Mouse (Mus musculus) heart, embryonic 13.5 days (tissue): ENCODE data around the gene Ltk. TPM values are rescaled to one million over a fixed set of nuclear protein-coding genes. Genes with fewer than 3 reads are reported as not detected.

ENCODE experiments used
- ATAC-seq: fragments of 200-750 bp; cut with Nextera tagmentation; 2 replicates; pipeline ENCODE4 v1.8.0; 2017; ENCODE audit warnings: moderate TSS enrichment; ENCODE audit not compliant: insufficient number of reproducible peaks, low FRiP score, low TSS enrichment; ENCODE audit errors: extremely low read depth
- H3K27ac ChIP-seq: fragments of 300-500 bp; sonication (generic); replicated peaks from 2 replicates; pipeline ENCODE4 v1.5.1; 2015; ENCODE audit warnings: moderate library complexity, mild to moderate bottlenecking, inconsistent platforms
- H3K27me3 ChIP-seq: fragments of 300-500 bp; sonication (generic); replicated peaks from 2 replicates; pipeline ENCODE4 v1.6.1; 2015; ENCODE audit warnings: mild to moderate bottlenecking, inconsistent platforms
- H3K36me3 ChIP-seq: fragments of 300-500 bp; sonication (generic); 2 replicates; pipeline ENCODE4 v1.6.1; 2015; ENCODE audit warnings: mild to moderate bottlenecking, inconsistent platforms
- H3K4me1 ChIP-seq: fragments of 300-500 bp; sonication (generic); 2 replicates; pipeline ENCODE4 v1.6.1; 2015; ENCODE audit warnings: inconsistent platforms
- H3K4me2 ChIP-seq: fragments of 300-500 bp; sonication (generic); 2 replicates; pipeline ENCODE4 v1.6.1; 2015; ENCODE audit warnings: inconsistent platforms, mild to moderate bottlenecking, moderate library complexity
- H3K4me3 ChIP-seq: fragments of 300-500 bp; sonication (generic); 2 replicates; pipeline ENCODE4 v1.5.1; 2015; ENCODE audit warnings: moderate library complexity, mild to moderate bottlenecking, inconsistent platforms
- H3K9ac ChIP-seq: fragments of 300-500 bp; sonication (generic); 2 replicates; pipeline ENCODE4 v1.6.1; 2015; ENCODE audit warnings: inconsistent platforms, mild to moderate bottlenecking, moderate library complexity
- H3K9me3 ChIP-seq: fragments of 300-500 bp; sonication (generic); 2 replicates; pipeline ENCODE4 v1.6.1; 2016; ENCODE audit warnings: inconsistent platforms
- WGBS: fragments of 180-500 bp; shearing (Covaris S2); methylation state at CpG from one replicate; pipeline ENCODE4 v1.1.7; 2015; ENCODE audit warnings: mixed read lengths; 5-methylcytosine and 5-hydroxymethylcytosine counted together
- polyA plus RNA-seq: library from polyadenylated mRNA; unstranded; fragments of >200 nt; fragmentation: Nextera tagmentation; extraction: Ambion mirVana; gene quantifications from 2 replicates; pipeline ENCODE4 v1.2.1, GENCODE M21; 2015

The Ltk gene
- polyA plus RNA-seq, 1 experiment from 2014 or later: 0.19 TPM

- Histone ChIP-seq H3K9ac (peak overlapping the region; percentile 92), H3K4me3 (peak overlapping the region; percentile 80), H3K4me2 (peak overlapping the region; percentile 99), H3K27me3 (peaks cover 53% of the 10 kb centered on the region), H3K4me1 (peaks cover 57% of the 10 kb centered on the region), H3K36me3 (no peaks in the 10 kb centered on the region), H3K9me3 (no peaks in the 10 kb centered on the region), H3K27ac (peak overlapping the region; percentile 32; the same call in 1 of the 2 replicates)
- ATAC-seq: peak; percentile 50; the same call in 1 of the 2 replicates
- WGBS: 0% methylated on average over 27 of the region's 89 CpGs
These were observed 39.1 kb upstream of the Ltk start for GRCm38 (mm10) chr2:119799181-119799960.

DNA sequence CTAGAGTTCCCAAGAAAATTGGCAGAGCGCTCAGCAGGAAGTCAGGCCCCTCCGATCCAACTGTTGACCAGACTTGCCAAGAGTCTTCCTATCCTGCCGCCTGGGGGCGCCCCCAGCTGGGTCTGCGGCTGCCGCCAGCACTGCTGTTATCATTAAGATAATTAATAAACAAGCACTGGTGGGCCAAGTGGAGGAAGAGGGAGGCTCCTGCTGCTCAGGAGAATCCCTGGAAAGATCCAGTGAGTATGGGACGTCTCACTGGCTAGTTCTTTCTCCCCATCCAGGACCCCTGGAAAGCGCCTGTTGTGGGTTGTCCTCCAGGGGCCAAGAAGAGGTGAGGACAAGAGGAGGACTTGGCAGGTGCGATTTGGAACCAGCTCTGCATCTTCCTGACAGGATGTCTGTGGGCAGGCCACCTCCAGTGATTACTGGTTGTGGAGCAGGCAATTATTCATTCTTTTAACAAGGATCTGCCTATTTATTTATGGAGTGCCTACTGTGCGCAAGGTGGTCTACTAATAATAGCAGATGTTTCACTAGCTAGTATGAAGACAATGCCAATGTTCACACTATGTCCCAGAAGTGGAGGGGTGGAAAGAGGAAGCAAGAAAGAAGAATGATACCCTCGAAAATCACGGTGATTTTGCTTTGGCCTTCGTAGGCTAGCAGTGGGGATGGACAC is 38.2 kb upstream of the Ltk start:
- Histone ChIP-seq H3K27me3 (peaks cover 48% of the 10 kb centered on the region), H3K4me2 (peak overlapping the region; percentile 99), H3K4me1 (peaks cover 48% of the 10 kb centered on the region), H3K9ac (no peak overlapping the region), H3K4me3 (no peak overlapping the region; the same call in 1 of the 2 replicates), H3K36me3 (no peaks in the 10 kb centered on the region), H3K9me3 (no peaks in the 10 kb centered on the region), H3K27ac (peak overlapping the region; percentile 8; the same call in 1 of the 2 replicates)
- 9% methylated on average over 13 of the region's 13 CpGs for whole genome bisulfite sequencing
- no peak for ATAC-seq

DNA sequence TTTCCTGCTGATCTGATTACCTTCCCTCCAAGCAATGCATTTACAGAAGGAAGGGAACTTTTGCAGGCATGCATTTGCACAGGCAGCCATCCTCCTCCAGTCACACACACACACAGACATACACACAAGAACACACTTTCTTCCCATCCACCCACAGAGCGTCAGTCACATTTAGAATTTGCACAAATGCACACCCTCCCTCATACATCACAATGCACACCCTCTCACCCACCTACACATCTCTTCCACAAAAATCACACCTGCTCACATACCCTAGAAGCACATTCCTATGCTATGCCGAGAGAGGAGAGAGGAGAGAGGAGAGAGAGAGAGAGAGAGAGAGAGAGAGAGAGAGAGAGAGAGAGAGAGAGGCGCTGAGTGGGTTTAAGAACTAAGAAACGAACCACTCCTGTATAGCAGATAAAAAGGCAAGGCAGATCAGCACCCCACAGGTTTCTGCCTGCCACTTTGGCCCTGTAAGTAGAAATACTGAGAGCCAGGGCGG is 37.1 kb upstream of the Ltk start, which contains the start of gene Tyro3:
Gene Tyro3, plus strand, starts transcription at position 455 of the 505 bp plus-strand sequence.
- H3K4me3 ChIP-seq: no peak within 1 kb of the TSS
- H3K9me3 ChIP-seq: no peaks in the 10 kb centered on the region
- H3K4me2 ChIP-seq: peak within 1 kb of the TSS; percentile 99
- H3K27me3 ChIP-seq: peaks cover 48% of the 10 kb centered on the region
- peak within 1 kb of the TSS; percentile 8; the same call in 1 of the 2 replicates for H3K27ac ChIP-seq
- H3K36me3 ChIP-seq: no peaks in the 10 kb centered on the region
- peak within 1 kb of the TSS; percentile 33; the same call in 1 of the 2 replicates for H3K9ac ChIP-seq
- no peak for ATAC-seq
- peaks cover 38% of the 10 kb centered on the region for H3K4me1 ChIP-seq
- 51% methylated on average over 5 of the region's 5 CpGs for WGBS

- Histone ChIP-seq H3K9me3 (no peaks in the 10 kb centered on the region), H3K9ac (no peak overlapping the region), H3K27ac (no peak overlapping the region), H3K27me3 (peaks cover 4% of the 10 kb centered on the region; the same call in 1 of the 2 replicates), H3K4me3 (no peak overlapping the region), H3K4me2 (no peak overlapping the region), H3K4me1 (peaks cover 14% of the 10 kb centered on the region), H3K36me3 (peaks cover 6% of the 10 kb centered on the region; the same call in 1 of the 2 replicates)
- no peak for ATAC-seq
- WGBS: 72% methylated on average over 2 of the region's 2 CpGs
These were observed 29.8 kb upstream of the Ltk start for GRCm38 (mm10) chr2:119789996-119790395.

GRCm38 (mm10) chr2:119787206-119787883 is 27.1 kb upstream of the Ltk start, which contains the start of gene Rpap1:
TSS of gene Rpap1 (minus strand) at chr2:119787537.
- Histone ChIP-seq H3K4me2 (peak within 1 kb of the TSS; percentile 90), H3K4me3 (peak within 1 kb of the TSS; percentile 74), H3K9me3 (no peaks in the 10 kb centered on the region), H3K4me1 (peaks cover 14% of the 10 kb centered on the region), H3K27ac (peak within 1 kb of the TSS; percentile 89), H3K9ac (peak within 1 kb of the TSS; percentile 87), H3K36me3 (peaks cover 31% of the 10 kb centered on the region), H3K27me3 (no peaks in the 10 kb centered on the region)
- ATAC-seq: peak; percentile 76; the same call in 1 of the 2 replicates
- WGBS: under 1% methylated on average over 44 of the region's 44 CpGs

DNA sequence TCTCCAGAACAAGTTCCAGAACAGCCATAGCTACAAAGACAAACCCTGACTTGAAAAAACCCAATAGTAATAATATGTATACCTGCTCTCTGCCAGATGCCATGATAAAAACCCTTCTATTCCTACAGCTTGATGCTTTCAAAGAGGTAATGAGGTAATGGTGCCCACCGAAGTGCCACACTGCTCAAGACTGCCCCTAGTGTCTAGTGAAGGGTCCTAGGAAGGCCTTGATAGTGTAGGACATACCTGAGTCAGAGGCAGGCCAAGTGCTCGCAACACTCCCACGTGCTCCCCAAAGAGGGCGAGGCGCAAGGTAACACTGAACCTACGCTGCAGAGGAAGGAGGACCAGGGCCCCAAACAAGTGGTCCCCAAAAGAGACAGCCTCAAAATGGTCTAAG is 7.0 kb upstream of the Ltk start:
- H3K27ac ChIP-seq: no peak overlapping the region
- H3K4me3 ChIP-seq: no peak overlapping the region
- no peak overlapping the region for H3K9ac ChIP-seq
- peaks cover 84% of the 10 kb centered on the region for H3K36me3 ChIP-seq
- WGBS: 84% methylated on average over 6 of the region's 6 CpGs
- no peaks in the 10 kb centered on the region for H3K9me3 ChIP-seq
- H3K4me1 ChIP-seq: no peaks in the 10 kb centered on the region
- no peak for ATAC-seq
- H3K4me2 ChIP-seq: no peak overlapping the region
- H3K27me3 ChIP-seq: peaks cover 4% of the 10 kb centered on the region; the same call in 1 of the 2 replicates

GRCm38 (mm10) chr2:119763924-119764323 is 3.7 kb upstream of the Ltk start:
- Histone ChIP-seq H3K9ac (no peak overlapping the region), H3K9me3 (no peaks in the 10 kb centered on the region), H3K4me3 (no peak overlapping the region), H3K4me2 (no peak overlapping the region), H3K4me1 (peaks cover 3% of the 10 kb centered on the region), H3K27ac (no peak overlapping the region), H3K36me3 (peaks cover 51% of the 10 kb centered on the region), H3K27me3 (peaks cover 34% of the 10 kb centered on the region)
- no peak for ATAC-seq
- 52% methylated on average over 4 of the region's 4 CpGs for WGBS

- 35% methylated on average over 1 of the region's 1 CpGs for WGBS
- H3K27ac ChIP-seq: no peak overlapping the region
- H3K4me3 ChIP-seq: no peak overlapping the region
- peaks cover 39% of the 10 kb centered on the region for H3K36me3 ChIP-seq
- H3K4me2 ChIP-seq: no peak overlapping the region
- H3K9ac ChIP-seq: no peak overlapping the region
- ATAC-seq: no peak
- peaks cover 15% of the 10 kb centered on the region for H3K4me1 ChIP-seq
- peaks cover 51% of the 10 kb centered on the region for H3K27me3 ChIP-seq
- H3K9me3 ChIP-seq: no peaks in the 10 kb centered on the region
These were observed 2.0 kb upstream of the Ltk start for GRCm38 (mm10) chr2:119762276-119762675.

DNA sequence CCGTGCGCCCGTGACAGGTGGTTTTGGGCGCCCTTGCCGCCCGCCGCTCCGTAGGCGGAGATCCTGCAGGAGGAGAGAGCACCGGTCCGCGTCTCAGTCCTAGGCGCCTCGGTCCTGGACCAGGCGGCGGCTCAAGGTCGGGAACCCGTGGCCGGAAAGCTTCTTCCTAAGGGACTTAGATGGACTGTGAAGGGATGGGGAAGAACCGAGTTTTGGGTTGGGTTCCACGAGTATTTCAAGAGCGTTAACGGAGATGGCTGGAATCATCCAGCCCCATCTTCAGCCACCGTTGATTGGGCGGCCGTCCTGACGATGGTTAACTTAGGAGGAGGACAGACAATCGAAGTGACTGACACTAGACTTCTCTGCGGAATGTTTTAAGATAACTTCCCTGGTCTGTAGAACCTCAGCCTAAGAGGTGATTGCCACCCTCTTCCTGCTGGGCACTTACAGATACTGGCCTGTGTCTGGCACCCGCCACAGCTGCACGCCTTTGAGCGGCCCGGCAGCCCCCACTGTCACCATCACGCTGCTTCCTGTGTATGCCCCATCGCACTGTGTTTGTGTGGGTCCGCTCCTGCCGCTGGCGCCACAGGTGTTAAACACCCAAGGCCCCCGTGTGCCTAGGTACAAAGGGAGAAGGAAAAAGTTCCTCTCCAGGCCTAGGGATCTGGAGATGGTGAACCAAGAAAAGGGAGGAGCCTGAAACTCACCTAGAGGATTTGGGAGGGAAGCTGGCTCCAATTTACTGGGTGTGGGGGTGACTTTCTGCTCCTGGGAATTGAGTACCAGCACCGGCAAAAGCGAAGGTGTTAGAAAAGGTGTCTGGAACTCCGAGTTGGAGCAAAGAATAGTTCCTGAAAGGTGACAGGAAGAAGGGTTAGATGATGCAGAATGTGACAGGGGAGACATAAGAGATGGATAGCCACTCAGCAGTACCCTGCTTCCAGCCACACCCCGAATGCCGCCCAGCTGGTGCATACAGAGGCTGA is 1.1 kb downstream of the Ltk start:
- H3K9me3 ChIP-seq: no peaks in the 10 kb centered on the region
- WGBS: 5% methylated on average over 44 of the region's 44 CpGs
- H3K27ac ChIP-seq: no peak overlapping the region
- H3K36me3 ChIP-seq: peaks cover 11% of the 10 kb centered on the region
- H3K9ac ChIP-seq: peak overlapping the region; percentile 78
- H3K27me3 ChIP-seq: peaks cover 80% of the 10 kb centered on the region
- peaks cover 15% of the 10 kb centered on the region for H3K4me1 ChIP-seq
- no peak for ATAC-seq
- peak overlapping the region; percentile 99 for H3K4me2 ChIP-seq
- peak overlapping the region; percentile 73 for H3K4me3 ChIP-seq
